Mouse (Mus musculus): Measurements from ENCODE around the gene Phc2. TPM values are rescaled to one million over a fixed set of nuclear protein-coding genes. Genes with fewer than 3 reads are reported as not detected.
"Not testable (repeated sequence)": the region's sequence is repeated elsewhere in the genome, so short reads cannot be mapped to it uniquely, and the experiment has no call there.

Gene Phc2
- 35.7 and 45.4 TPM in 2 replicates for polyA plus RNA-seq (2015; fragmentation: Nextera tagmentation; extraction: Ambion mirVana)

- H3K27ac ChIP-seq = peak within 1 kb of the TSS; percentile 65; the same call in 1 of the 2 replicates
- no peaks in the 10 kb centered on the region for H3K27me3 ChIP-seq
- H3K36me3 ChIP-seq = no peaks in the 10 kb centered on the region
- under 1% methylated on average over 85 of the region's 85 CpGs for WGBS
- H3K4me1 ChIP-seq = peaks cover 59% of the 10 kb centered on the region
- H3K9ac ChIP-seq = peak within 1 kb of the TSS; percentile 71
- ATAC-seq (ENCODE audit: low FRiP score, low read depth) = peak; percentile 95
- H3K4me2 ChIP-seq (replicated peaks) = peak within 1 kb of the TSS; percentile 76
- H3K4me3 ChIP-seq = peak within 1 kb of the TSS; percentile 76
- no peaks in the 10 kb centered on the region for H3K9me3 ChIP-seq
Measured at GRCm38 (mm10) chr4:128654505-128655381, at the start of gene Phc2. Gene Phc2, plus strand, starts transcription at chr4:128654702.

GRCm38 (mm10) chr4:128606586-128606985 lies 47.9 kb upstream of the Phc2 start:
- H3K9ac ChIP-seq = no peak overlapping the region
- H3K27me3 ChIP-seq = no peaks in the 10 kb centered on the region
- no peaks in the 10 kb centered on the region for H3K9me3 ChIP-seq
- peaks cover 9% of the 10 kb centered on the region for H3K4me1 ChIP-seq
- WGBS = 95% methylated on average over 7 of the region's 7 CpGs
- H3K36me3 ChIP-seq = peaks cover 31% of the 10 kb centered on the region
- ATAC-seq (ENCODE audit: low FRiP score, low read depth) = no peak
- H3K4me2 ChIP-seq (replicated peaks) = no peak overlapping the region
- H3K27ac ChIP-seq = no peak overlapping the region
- H3K4me3 ChIP-seq = no peak overlapping the region

- H3K4me3 ChIP-seq = no peak overlapping the region
- no peak overlapping the region for H3K9ac ChIP-seq
- H3K9me3 ChIP-seq = no peaks in the 10 kb centered on the region
- H3K27me3 ChIP-seq = no peaks in the 10 kb centered on the region
- WGBS = 89% methylated on average over 11 of the region's 11 CpGs
- H3K27ac ChIP-seq = no peak overlapping the region
- H3K4me2 ChIP-seq (replicated peaks) = no peak overlapping the region
- peaks cover 9% of the 10 kb centered on the region for H3K4me1 ChIP-seq
- ATAC-seq (ENCODE audit: low FRiP score, low read depth) = no peak
- H3K36me3 ChIP-seq = peaks cover 21% of the 10 kb centered on the region
Measured at GRCm38 (mm10) chr4:128607661-128608060, 46.8 kb upstream of the Phc2 start.

- no peak for ATAC-seq (ENCODE audit: low FRiP score, low read depth)
- Histone ChIP-seq H3K4me1 (peaks cover 11% of the 10 kb centered on the region), H3K4me3 (peak overlapping the region; percentile 61), H3K4me2 (replicated peaks) (peak overlapping the region; percentile 73), H3K27ac (no peak overlapping the region), H3K27me3 (no peaks in the 10 kb centered on the region), H3K36me3 (peaks cover 4% of the 10 kb centered on the region), H3K9me3 (no peaks in the 10 kb centered on the region), H3K9ac (peak overlapping the region; percentile 71)
- 12% methylated on average over 27 of the region's 27 CpGs for WGBS
Measured at GRCm38 (mm10) chr4:128609276-128609924, 45.1 kb upstream of the Phc2 start.

GRCm38 (mm10) chr4:128609925-128610402 lies 44.5 kb upstream of the Phc2 start, which contains the start of gene Zscan20:
Gene Zscan20, minus strand, starts transcription at chr4:128610098.
- WGBS = 0% methylated on average over 24 of the region's 24 CpGs
- Histone ChIP-seq H3K27ac (no peak within 1 kb of the TSS), H3K4me2 (replicated peaks) (peak within 1 kb of the TSS; percentile 73), H3K4me1 (peaks cover 11% of the 10 kb centered on the region), H3K9me3 (no peaks in the 10 kb centered on the region), H3K4me3 (peak within 1 kb of the TSS; percentile 61), H3K9ac (peak within 1 kb of the TSS; percentile 71), H3K27me3 (no peaks in the 10 kb centered on the region), H3K36me3 (no peaks in the 10 kb centered on the region)
- ATAC-seq (ENCODE audit: low FRiP score, low read depth) = peak; percentile 96

GRCm38 (mm10) chr4:128610706-128611105 lies 43.8 kb upstream of the Phc2 start:
- H3K27ac ChIP-seq = no peak overlapping the region
- H3K4me1 ChIP-seq = peaks cover 11% of the 10 kb centered on the region
- peak overlapping the region; percentile 73 for H3K4me2 ChIP-seq (replicated peaks)
- H3K4me3 ChIP-seq = peak overlapping the region; percentile 61; the same call in 1 of the 2 replicates
- no peaks in the 10 kb centered on the region for H3K36me3 ChIP-seq
- H3K9ac ChIP-seq = no peak overlapping the region
- WGBS = 27% methylated on average over 10 of the region's 10 CpGs
- H3K27me3 ChIP-seq = no peaks in the 10 kb centered on the region
- H3K9me3 ChIP-seq = no peaks in the 10 kb centered on the region
- no peak for ATAC-seq (ENCODE audit: low FRiP score, low read depth)

- 80% methylated on average over 3 of the region's 3 CpGs for WGBS
- not testable (repeated sequence) for H3K9me3 ChIP-seq; ATAC-seq (ENCODE audit: low FRiP score, low read depth)
Measured at GRCm38 (mm10) chr4:128611726-128612125, 42.8 kb upstream of the Phc2 start.

GRCm38 (mm10) chr4:128613326-128613725 lies 41.2 kb upstream of the Phc2 start:
- Histone ChIP-seq H3K4me2 (replicated peaks) (no peak overlapping the region), H3K27me3 (peaks cover 17% of the 10 kb centered on the region; the same call in 1 of the 2 replicates), H3K4me3 (no peak overlapping the region), H3K36me3 (no peaks in the 10 kb centered on the region), H3K27ac (no peak overlapping the region), H3K4me1 (peaks cover 23% of the 10 kb centered on the region), H3K9me3 (no peaks in the 10 kb centered on the region), H3K9ac (no peak overlapping the region)
- ATAC-seq (ENCODE audit: low FRiP score, low read depth) = no peak
- WGBS = 15% methylated on average over 8 of the region's 8 CpGs

More at GRCm38 (mm10) chr4:128611726-128612125, 42.8 kb upstream of the Phc2 start:
- not testable (repeated sequence) for H3K27ac ChIP-seq; H3K4me2 ChIP-seq (replicated peaks); H3K9ac ChIP-seq; H3K27me3 ChIP-seq; H3K4me3 ChIP-seq; H3K36me3 ChIP-seq
- peaks cover 11% of the 10 kb centered on the region for H3K4me1 ChIP-seq

- WGBS = 89% methylated on average over 14 of the region's 14 CpGs
- no peaks in the 10 kb centered on the region for H3K9me3 ChIP-seq
- H3K4me2 ChIP-seq (replicated peaks) = no peak overlapping the region
- H3K36me3 ChIP-seq = no peaks in the 10 kb centered on the region
- H3K27ac ChIP-seq = no peak overlapping the region
- no peak overlapping the region for H3K4me3 ChIP-seq
- no peak overlapping the region for H3K9ac ChIP-seq
- H3K27me3 ChIP-seq = peaks cover 17% of the 10 kb centered on the region; the same call in 1 of the 2 replicates
- peaks cover 32% of the 10 kb centered on the region for H3K4me1 ChIP-seq
- ATAC-seq (ENCODE audit: low FRiP score, low read depth) = no peak
Measured at GRCm38 (mm10) chr4:128615761-128616160, 38.7 kb upstream of the Phc2 start.

GRCm38 (mm10) chr4:128617363-128618120 lies 37.0 kb upstream of the Phc2 start:
- Histone ChIP-seq H3K9ac (no peak overlapping the region), H3K4me1 (peaks cover 32% of the 10 kb centered on the region), H3K9me3 (no peaks in the 10 kb centered on the region), H3K4me3 (no peak overlapping the region), H3K27ac (no peak overlapping the region), H3K36me3 (no peaks in the 10 kb centered on the region), H3K27me3 (peaks cover 17% of the 10 kb centered on the region; the same call in 1 of the 2 replicates), H3K4me2 (replicated peaks) (peak overlapping the region; percentile 14; the same call in 1 of the 2 replicates)
- no peak for ATAC-seq (ENCODE audit: low FRiP score, low read depth)
- WGBS = 77% methylated on average over 17 of the region's 17 CpGs

- Histone ChIP-seq H3K4me1 (peaks cover 31% of the 10 kb centered on the region), H3K9me3 (no peaks in the 10 kb centered on the region), H3K27me3 (peaks cover 17% of the 10 kb centered on the region; the same call in 1 of the 2 replicates), H3K36me3 (no peaks in the 10 kb centered on the region), H3K4me2 (replicated peaks) (peak within 1 kb of the TSS; percentile 14), H3K4me3 (no peak within 1 kb of the TSS), H3K9ac (no peak within 1 kb of the TSS; the same call in 1 of the 2 replicates), H3K27ac (peak within 1 kb of the TSS; percentile 72)
- ATAC-seq (ENCODE audit: low FRiP score, low read depth) = peak; percentile 30; the same call in 1 of the 2 replicates
- WGBS = 43% methylated on average over 15 of the region's 15 CpGs
Measured at GRCm38 (mm10) chr4:128618246-128618911, 36.1 kb upstream of the Phc2 start, which contains the start of gene Tlr12. Gene Tlr12, minus strand, starts transcription at chr4:128618619.
